Mouse (Mus musculus) megakaryocyte, embryonic 14.5 days (primary cell): ENCODE measurements around the gene Shank2.

Source experiments
- FLI1 ChIP-seq: IDR thresholded peaks from 2 replicates; pipeline ENCODE4 v1.6.1; 2012; ENCODE audit warnings: low read length, inconsistent platforms, mixed read lengths
- GATA1 ChIP-seq: IDR thresholded peaks from 3 replicates; pipeline ENCODE4 v1.6.1; 2012; ENCODE audit warnings: mixed read lengths, low read length, inconsistent platforms, borderline replicate concordance

GRCm38 (mm10) chr7:144462577-144462976, 460.8 kb downstream of the Shank2 start:
- no peak for TF ChIP-seq GATA1
- TF ChIP-seq FLI1, result no peak
